Mouse (Mus musculus): ENCODE data around the gene Lect2.

GRCm38 (mm10) chr13:56558811-56559210 lies 10.5 kb upstream of the Lect2 start:
- TF ChIP-seq EP300 (IDR thresholded peaks at IDR 0.05) = no peak
- TF ChIP-seq CTCF (IDR thresholded peaks at IDR 0.05) = no peak

Data from lung, postnatal 0 days (tissue).